Mouse (Mus musculus) forebrain, embryonic 14.5 days (tissue): ENCODE data around the gene Mettl3. TPM values are rescaled to one million over a fixed set of nuclear protein-coding genes. Genes with fewer than 3 reads are reported as not detected.

Experiments
- ATAC-seq: fragments of 200-750 bp; cut with Nextera tagmentation; 2 replicates; pipeline ENCODE4 v1.8.0; 2017; ENCODE audit warnings: mild to moderate bottlenecking, moderate library complexity
- DNase-seq: peaks from one replicate; pipeline ENCODE4 v3.0.0-alpha.2; 2015; ENCODE audit warnings: low spot score
- H3K27ac ChIP-seq: fragments of 300-500 bp; sonication (generic); 2 replicates; pipeline ENCODE4 v1.5.1; 2014; ENCODE audit warnings: low read depth, mild to moderate bottlenecking, control low read depth, low read length, moderate library complexity
- H3K27me3 ChIP-seq: fragments of 300-500 bp; sonication (generic); replicated peaks from 2 replicates; pipeline ENCODE4 v1.6.1; 2014; ENCODE audit warnings: low read length, control low read depth, mixed read lengths; ENCODE audit not compliant: control insufficient read depth, insufficient read depth
- H3K36me3 ChIP-seq: fragments of 300-500 bp; sonication (generic); 2 replicates; pipeline ENCODE4 v1.6.1; 2014; ENCODE audit warnings: low read length, control low read depth; ENCODE audit not compliant: control insufficient read depth, insufficient read depth
- H3K4me1 ChIP-seq: fragments of 300-500 bp; sonication (generic); 2 replicates; pipeline ENCODE4 v1.6.1; 2014; ENCODE audit warnings: antibody characterized with exemption, low read length, control low read depth; ENCODE audit not compliant: control insufficient read depth, insufficient read depth
- H3K4me2 ChIP-seq: fragments of 300-500 bp; sonication (generic); 2 replicates; pipeline ENCODE4 v1.6.1; 2014; ENCODE audit warnings: mild to moderate bottlenecking, control low read depth, low read length
- H3K4me3 ChIP-seq: fragments of 300-500 bp; sonication (generic); 2 replicates; pipeline ENCODE4 v1.5.1; 2014; ENCODE audit warnings: low read depth, low read length, control low read depth
- H3K9ac ChIP-seq: fragments of 300-500 bp; sonication (generic); 2 replicates; pipeline ENCODE4 v1.6.1; 2014; ENCODE audit warnings: mild to moderate bottlenecking, low read length, control low read depth, moderate library complexity
- H3K9me3 ChIP-seq: fragments of 300-500 bp; sonication (generic); replicated peaks from 2 replicates; pipeline ENCODE4 v1.6.1; 2016; ENCODE audit warnings: low read length, control low read depth, mixed read lengths; ENCODE audit not compliant: control insufficient read depth
- WGBS: fragments of 180-500 bp; shearing (Covaris S2); extraction: QIAGEN DNeasy Blood & Tissue Kit; methylation state at CpG from one replicate; pipeline ENCODE4 v1.1.7; 2014; 5-methylcytosine and 5-hydroxymethylcytosine counted together
- polyA plus RNA-seq: library from polyadenylated mRNA; unstranded; fragments of >200 nt; fragmentation: Nextera tagmentation; extraction: Ambion mirVana; gene quantifications from 2 replicates; pipeline ENCODE4 v1.2.1, GENCODE M21; 2014

Gene Mettl3
- polyA plus RNA-seq: 42.4 and 46.9 TPM in 2 replicates

GRCm38 (mm10) chr14:52304644-52305271 is at the start of gene Mettl3:
TSS of gene Mettl3 (minus strand) at chr14:52305128.
- Histone ChIP-seq H3K4me1 (peaks cover 6% of the 10 kb centered on the region), H3K9ac (peak within 1 kb of the TSS; percentile 76), H3K27me3 (no peaks in the 10 kb centered on the region), H3K4me3 (peak within 1 kb of the TSS; percentile 69), H3K36me3 (peaks cover 11% of the 10 kb centered on the region), H3K4me2 (peak within 1 kb of the TSS; percentile 78), H3K9me3 (no peaks in the 10 kb centered on the region), H3K27ac (peak within 1 kb of the TSS; percentile 90)
- ATAC-seq (peak; percentile 95), DNase-seq (peak; percentile 98)
- WGBS: under 1% methylated on average over 46 of the region's 46 CpGs

DNA sequence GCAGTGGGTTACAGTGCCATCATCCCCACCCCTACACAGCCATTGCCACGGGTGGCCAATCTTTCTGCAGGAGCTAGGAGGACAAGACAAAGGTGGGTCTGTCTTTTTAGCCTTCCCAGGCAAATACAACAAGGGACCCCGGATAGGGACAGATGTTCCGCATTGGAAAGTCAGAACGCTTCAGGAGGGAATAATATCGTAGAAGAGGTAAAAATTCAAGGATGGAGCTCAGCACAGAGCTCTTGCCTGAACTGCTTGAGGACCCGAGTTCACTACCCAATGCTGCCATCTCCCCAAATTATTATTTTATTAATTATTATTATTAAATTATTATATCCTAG is 34.6 kb upstream of the Mettl3 start:
- no peaks in the 10 kb centered on the region for H3K9me3 ChIP-seq
- H3K27ac ChIP-seq: no peak overlapping the region
- no peak overlapping the region for H3K9ac ChIP-seq
- no peaks in the 10 kb centered on the region for H3K36me3 ChIP-seq
- 81% methylated on average over 6 of the region's 6 CpGs for WGBS
- H3K4me2 ChIP-seq: no peak overlapping the region; the same call in 1 of the 2 replicates
- H3K27me3 ChIP-seq: no peaks in the 10 kb centered on the region
- H3K4me3 ChIP-seq: no peak overlapping the region
- H3K4me1 ChIP-seq: no peaks in the 10 kb centered on the region
- no peak for DNase-seq
- ATAC-seq: no peak

DNA sequence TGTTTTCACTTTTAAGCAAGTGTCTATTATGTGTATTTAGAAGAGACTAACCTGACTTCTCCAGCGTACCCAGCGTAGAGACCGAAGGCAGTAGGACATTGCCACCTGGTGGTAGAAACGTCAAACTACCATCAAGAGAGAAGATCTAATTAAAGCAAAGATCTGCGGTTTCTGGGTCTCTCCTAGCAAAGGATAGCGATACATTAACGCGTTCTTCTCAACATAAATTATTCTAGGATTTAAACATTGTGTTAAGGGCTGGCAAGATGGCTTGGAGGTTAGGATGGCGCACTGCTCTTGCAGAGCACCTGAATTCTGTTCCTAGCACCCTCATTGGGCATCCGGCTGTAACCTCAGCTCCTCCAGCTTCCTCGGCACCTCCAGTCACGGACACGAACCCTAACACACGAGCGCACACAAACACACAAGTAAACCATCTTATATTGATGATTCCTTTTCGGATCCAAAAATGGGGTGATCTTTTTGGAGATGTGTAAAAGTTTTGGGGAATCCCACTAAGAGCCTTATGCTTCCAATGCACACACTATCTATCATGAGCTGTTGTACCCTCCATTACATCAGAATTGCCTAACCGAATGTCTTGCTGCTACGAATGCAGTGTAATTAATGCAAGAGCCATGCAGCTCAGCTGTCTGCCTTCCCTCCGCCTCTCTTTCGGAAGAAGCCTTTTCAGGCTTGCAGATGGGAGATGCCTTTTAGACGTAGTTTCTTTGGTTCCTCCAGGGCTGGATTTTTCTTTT is 34.0 kb upstream of the Mettl3 start:
- Histone ChIP-seq H3K9me3 (no peaks in the 10 kb centered on the region), H3K27me3 (no peaks in the 10 kb centered on the region), H3K4me1 (no peaks in the 10 kb centered on the region), H3K36me3 (no peaks in the 10 kb centered on the region), H3K4me3 (peak overlapping the region; percentile 7; the same call in 1 of the 2 replicates), H3K4me2 (peak overlapping the region; percentile 41), H3K9ac (0 out of 2 replicates have a peak overlapping the region, but pooled peaks have one; percentile 40), H3K27ac (no peak overlapping the region)
- DNase-seq (peak; percentile 94), ATAC-seq (peak; percentile 77)
- WGBS: 25% methylated on average over 21 of the region's 21 CpGs

DNA sequence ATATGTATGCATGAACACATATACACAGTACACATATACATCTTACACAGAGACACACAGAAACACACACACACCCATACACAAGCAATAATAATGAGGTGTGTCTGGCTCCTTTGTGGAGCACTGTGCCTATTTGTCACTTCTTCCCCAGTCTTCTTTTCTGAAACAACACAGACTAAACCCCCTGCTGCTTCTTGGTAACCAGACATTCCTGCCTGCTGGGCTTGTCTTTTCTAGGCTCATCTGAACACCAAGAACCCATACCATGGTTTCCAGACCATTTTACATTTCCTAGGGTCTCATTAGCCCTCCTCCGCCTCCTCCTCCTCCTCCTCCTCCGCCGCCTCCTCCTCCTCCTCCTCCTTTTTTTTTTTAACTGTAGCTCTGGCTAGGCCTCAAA is 27.2 kb upstream of the Mettl3 start:
- no peaks in the 10 kb centered on the region for H3K9me3 ChIP-seq
- H3K4me2 ChIP-seq: no peak overlapping the region
- DNase-seq: no peak
- 31% methylated on average over 3 of the region's 3 CpGs for WGBS
- no peak overlapping the region for H3K27ac ChIP-seq
- peaks cover 8% of the 10 kb centered on the region; the same call in 1 of the 2 replicates for H3K4me1 ChIP-seq
- no peak overlapping the region for H3K9ac ChIP-seq
- no peaks in the 10 kb centered on the region for H3K27me3 ChIP-seq
- ATAC-seq: no peak
- no peaks in the 10 kb centered on the region for H3K36me3 ChIP-seq
- H3K4me3 ChIP-seq: no peak overlapping the region

GRCm38 (mm10) chr14:52331069-52331750 is 26.3 kb upstream of the Mettl3 start:
- Histone ChIP-seq H3K4me2 (peak overlapping the region; percentile 18; the same call in 1 of the 2 replicates), H3K36me3 (no peaks in the 10 kb centered on the region), H3K9ac (no peak overlapping the region; the same call in 1 of the 2 replicates), H3K4me1 (peaks cover 11% of the 10 kb centered on the region; the same call in 1 of the 2 replicates), H3K9me3 (no peaks in the 10 kb centered on the region), H3K27me3 (no peaks in the 10 kb centered on the region), H3K27ac (peak overlapping the region; percentile 27; the same call in 1 of the 2 replicates), H3K4me3 (no peak overlapping the region)
- WGBS: 2% methylated on average over 4 of the region's 4 CpGs
- ATAC-seq (0 out of 2 replicates have a peak, but pooled peaks have one; percentile 33), DNase-seq (peak; percentile 61)

DNA sequence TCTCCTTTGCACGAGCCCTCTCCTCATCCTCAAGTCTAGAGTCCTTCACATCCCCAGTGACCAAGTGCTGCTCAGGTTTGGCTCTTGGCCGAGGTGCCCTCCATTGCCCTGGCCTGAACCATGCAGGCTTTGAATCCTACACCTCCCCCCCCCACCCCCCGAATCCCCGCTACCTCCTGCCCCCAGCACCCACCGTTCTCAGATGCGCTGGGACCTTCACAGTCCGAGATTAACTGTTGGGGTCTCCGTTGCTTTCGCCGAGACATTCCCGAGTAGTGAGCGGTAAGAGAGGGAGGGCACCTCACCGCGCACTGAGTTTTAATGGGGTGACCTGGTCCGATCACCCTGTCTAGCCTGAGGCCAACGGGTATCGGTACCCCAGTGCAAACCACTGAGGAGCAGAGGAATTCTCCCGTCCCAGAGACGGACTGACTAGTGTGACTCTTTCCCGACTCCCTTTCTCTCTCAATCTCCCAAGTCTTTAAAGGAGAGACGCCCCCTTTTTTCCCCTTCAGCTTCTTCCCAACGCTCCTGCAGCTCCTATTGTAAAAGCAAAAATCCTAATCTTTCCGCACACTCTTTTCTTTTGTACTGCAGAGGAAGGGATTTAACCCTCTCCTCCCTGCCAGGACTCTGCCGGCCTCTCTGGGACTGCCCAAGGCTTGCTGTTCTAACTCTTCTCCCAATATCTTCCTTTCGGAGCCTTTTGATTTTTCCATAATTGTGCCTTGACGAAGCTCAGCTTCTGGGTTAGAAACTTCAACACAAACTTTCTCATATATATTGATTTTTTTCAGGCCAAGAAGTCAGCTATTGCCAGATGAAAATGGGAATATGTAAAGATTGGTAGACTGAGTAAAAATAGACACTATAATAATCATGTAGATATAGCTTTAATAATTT is 23.2 kb upstream of the Mettl3 start, which contains the start of gene Sall2:
Sall2 (minus strand) TSS at position 853 of the 903 bp plus-strand sequence.
- Histone ChIP-seq H3K36me3 (no peaks in the 10 kb centered on the region), H3K4me3 (peak within 1 kb of the TSS; percentile 44), H3K9ac (peak within 1 kb of the TSS; percentile 73), H3K9me3 (no peaks in the 10 kb centered on the region), H3K27ac (peak within 1 kb of the TSS; percentile 69), H3K27me3 (no peaks in the 10 kb centered on the region), H3K4me1 (peaks cover 14% of the 10 kb centered on the region), H3K4me2 (peak within 1 kb of the TSS; percentile 81)
- under 1% methylated on average over 25 of the region's 26 CpGs for WGBS
- DNase-seq: peak; percentile 44
- peak; percentile 60 for ATAC-seq

GRCm38 (mm10) chr14:52327375-52327901 is 22.5 kb upstream of the Mettl3 start:
- ATAC-seq (peak; percentile 64), DNase-seq (peak; percentile 75)
- H3K4me3 ChIP-seq: peak overlapping the region; percentile 44
- peak overlapping the region; percentile 69; the same call in 1 of the 2 replicates for H3K27ac ChIP-seq
- no peaks in the 10 kb centered on the region for H3K36me3 ChIP-seq
- H3K9me3 ChIP-seq: no peaks in the 10 kb centered on the region
- peak overlapping the region; percentile 73 for H3K9ac ChIP-seq
- H3K4me2 ChIP-seq: peak overlapping the region; percentile 81
- WGBS: under 1% methylated on average over 14 of the region's 14 CpGs
- no peaks in the 10 kb centered on the region for H3K27me3 ChIP-seq
- peaks cover 14% of the 10 kb centered on the region for H3K4me1 ChIP-seq

DNA sequence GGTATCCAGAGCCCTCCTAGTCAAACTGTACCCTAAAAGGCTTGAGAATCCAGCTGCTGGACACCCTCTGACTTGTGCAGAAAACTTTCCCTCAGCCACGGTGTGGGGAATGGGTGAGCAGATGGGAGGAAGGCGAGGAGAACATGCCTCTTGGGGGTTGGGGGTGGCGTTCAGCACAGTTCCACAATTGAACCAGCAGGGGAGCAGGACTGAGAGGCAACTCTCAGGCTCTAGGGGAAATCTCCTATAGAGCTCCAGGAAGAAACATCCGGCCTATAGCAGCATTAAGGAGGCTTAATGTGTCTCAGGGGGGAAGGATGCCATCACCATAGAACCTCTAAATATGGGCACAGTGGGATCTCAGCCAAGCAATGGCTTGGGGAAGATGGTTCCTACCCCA is 21.0 kb upstream of the Mettl3 start:
- H3K27ac ChIP-seq: no peak overlapping the region
- H3K4me3 ChIP-seq: peak overlapping the region; percentile 8; the same call in 1 of the 2 replicates
- H3K4me2 ChIP-seq: peak overlapping the region; percentile 81
- 3% methylated on average over 4 of the region's 4 CpGs for WGBS
- H3K4me1 ChIP-seq: peaks cover 10% of the 10 kb centered on the region
- H3K9ac ChIP-seq: peak overlapping the region; percentile 38; the same call in 1 of the 2 replicates
- DNase-seq (peak; percentile 58), ATAC-seq (peak; percentile 45; the same call in 1 of the 2 replicates)
- no peaks in the 10 kb centered on the region for H3K27me3 ChIP-seq
- H3K9me3 ChIP-seq: no peaks in the 10 kb centered on the region
- no peaks in the 10 kb centered on the region for H3K36me3 ChIP-seq
